Mouse (Mus musculus): ENCODE results near the gene BC035044.

- TF ChIP-seq EP300 (optimal IDR thresholded peaks at IDR 0.05) (no peak), CTCF (IDR thresholded peaks at IDR 0.05; ENCODE audit: low read depth) (no peak)
These were observed 22.8 kb upstream of the BC035044 start for GRCm38 (mm10) chr6:128913598-128914254.

All from stomach, postnatal 0 days (tissue).